Mouse (Mus musculus) left cerebral cortex, postnatal 14 days (tissue): ENCODE data around the gene Tmem109. TPM values are rescaled to one million over a fixed set of nuclear protein-coding genes. Genes with fewer than 3 reads are reported as not detected.

Source experiments
- total RNA-seq, 2 experiments: library from RNA; stranded (reverse); gene quantifications; 2 replicates each; pipeline ENCODE4 v1.2.3; 2021

The Tmem109 gene
- total RNA-seq, 2 experiments from 2014 or later: 41.0 to 48.8 TPM

Other genes starting within 250 kb of the Tmem109 start
- gene Vwce, start 247.8 kb downstream of the Tmem109 start, total RNA-seq: under 1 TPM; 0.37 to 0.76 TPM
- gene Pga5, start 203.9 kb downstream of the Tmem109 start, total RNA-seq: not detected
- gene Vps37c, start 193.3 kb downstream of the Tmem109 start, total RNA-seq: 10 to 100 TPM; 29.3 to 32.5 TPM
- under 1 TPM; 0.17 to 0.22 TPM for gene Cd5, start 143.0 kb downstream of the Tmem109 start, total RNA-seq
- gene Cd6, start 51.9 kb downstream of the Tmem109 start, total RNA-seq: 1 to 10 TPM; 1.3 to 1.5 TPM
- gene Slc15a3, start 42.3 kb downstream of the Tmem109 start, total RNA-seq: 1 to 10 TPM; 1.4 to 1.5 TPM
- 100 to 1,000 TPM; 344 to 360 TPM for gene Tmem132a, start 12.1 kb downstream of the Tmem109 start, total RNA-seq
- 100 to 1,000 TPM; 185 to 190 TPM for gene Prpf19, start 13.2 kb upstream of the Tmem109 start, total RNA-seq
- not detected for gene Zp1, start 38.6 kb upstream of the Tmem109 start, total RNA-seq
- under 1 TPM; 0.32 to 0.33 TPM for gene Ptgdr2, start 55.2 kb upstream of the Tmem109 start, total RNA-seq
- 1 to 10 TPM; 8.5 to 8.9 TPM for gene Ccdc86, start 67.3 kb upstream of the Tmem109 start, total RNA-seq
- not detected for gene Ms4a10, start 92.7 kb upstream of the Tmem109 start, total RNA-seq
- gene Ms4a15, start 111.2 kb upstream of the Tmem109 start, total RNA-seq: under 1 TPM in 1 of 2 experiments, not detected in 1; 0.80 TPM
- gene Ms4a18, start 136.0 kb upstream of the Tmem109 start, total RNA-seq: not detected
- not detected for gene Ms4a8a, start 199.1 kb upstream of the Tmem109 start, total RNA-seq
- not detected for gene 1700017D01Rik, start 248.9 kb upstream of the Tmem109 start, total RNA-seq